Mouse (Mus musculus) cortical plate, adult 2 months (tissue): ENCODE data around the gene Isx.

Source experiments
- CTCF ChIP-seq: fragments of 200-500 bp; IDR thresholded peaks from 2 replicates; pipeline ENCODE4 v1.5.1; 2011; ENCODE audit warnings: mild to moderate bottlenecking, control low read depth, low read length; ENCODE audit not compliant: insufficient read depth; ENCODE audit errors: extremely low read depth
- POLR2A ChIP-seq: fragments of 200-500 bp; IDR thresholded peaks from 2 replicates; pipeline ENCODE4 v1.6.1; 2011; ENCODE audit warnings: mild to moderate bottlenecking, low read length, control low read depth; ENCODE audit not compliant: insufficient read depth; ENCODE audit errors: extremely low read depth

GRCm38 (mm10) chr8:74920691-74921421, 47.9 kb downstream of the Isx start:
- TF ChIP-seq CTCF: no peak
- TF ChIP-seq POLR2A: no peak
